Mouse (Mus musculus): ENCODE measurements at regions not wholly inside any gene's neighbourhood (a gene's known extent, or its start where the extent isn't known, plus 50 kb on each side); places are given as distances from the start of the nearest gene placed in this dataset.

DNA sequence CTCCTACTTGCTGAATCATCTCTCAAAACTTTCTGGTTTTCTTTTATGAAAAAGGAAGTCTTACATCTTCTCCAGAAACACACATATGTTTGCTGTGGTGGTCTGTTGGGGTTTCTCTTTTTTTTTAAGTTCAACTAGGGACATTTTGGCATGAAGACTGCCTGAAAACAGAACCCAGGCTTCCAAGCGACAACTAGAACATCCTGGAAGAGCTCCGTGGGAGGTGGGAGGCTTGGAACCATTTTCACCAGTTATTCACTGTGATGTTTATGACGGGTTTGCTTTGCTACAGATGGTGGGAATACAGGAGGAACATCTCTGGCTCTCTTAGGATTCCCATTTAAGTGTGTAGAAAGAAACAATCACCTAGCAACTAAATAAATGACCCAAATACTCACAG, 154.5 kb downstream of the Lnpk start:
- H3K4me1 ChIP-seq (ENCODE audit: control insufficient read depth, insufficient read depth, low read length): no peaks in the 10 kb centered on the region
- TF ChIP-seq POLR2A (IDR thresholded peaks at IDR 0.05; ENCODE audit: extremely low read depth, insufficient read depth, low read length) (no peak), CTCF (IDR thresholded peaks at IDR 0.05; ENCODE audit: extremely low read depth, insufficient read depth, low read length) (no peak)
- H3K4me3 ChIP-seq (ENCODE audit: insufficient read depth, low read length): no peak overlapping the region
- H3K27ac ChIP-seq (ENCODE audit: insufficient read depth, low read length): no peak overlapping the region

DNA sequence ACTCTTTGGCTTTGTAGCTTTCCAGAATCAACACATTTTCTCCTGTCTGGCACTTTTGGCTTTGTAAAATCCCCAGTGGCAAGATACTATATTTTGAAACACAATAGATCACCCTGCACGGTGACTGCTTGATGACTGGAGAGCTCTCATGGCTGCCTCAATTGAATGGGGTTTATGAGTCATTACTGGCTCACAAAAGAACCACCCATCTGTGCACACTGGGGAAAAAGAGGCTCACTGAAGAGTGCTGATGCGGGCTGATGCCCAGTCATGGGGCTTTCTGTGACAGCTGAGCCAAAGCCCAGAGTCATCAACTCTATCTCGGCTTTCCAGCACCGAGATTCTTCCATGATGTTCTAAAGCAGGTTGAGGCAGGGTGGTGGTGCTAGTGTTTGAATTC, 163.1 kb downstream of the Lnpk start:
- Histone ChIP-seq H3K27ac (ENCODE audit: insufficient read depth, low read length) (no peak overlapping the region), H3K4me3 (ENCODE audit: insufficient read depth, low read length) (no peak overlapping the region), H3K4me1 (ENCODE audit: control insufficient read depth, insufficient read depth, low read length) (no peaks in the 10 kb centered on the region)
- TF ChIP-seq POLR2A (IDR thresholded peaks at IDR 0.05; ENCODE audit: extremely low read depth, insufficient read depth, low read length) (no peak), CTCF (IDR thresholded peaks at IDR 0.05; ENCODE audit: extremely low read depth, insufficient read depth, low read length) (no peak)

DNA sequence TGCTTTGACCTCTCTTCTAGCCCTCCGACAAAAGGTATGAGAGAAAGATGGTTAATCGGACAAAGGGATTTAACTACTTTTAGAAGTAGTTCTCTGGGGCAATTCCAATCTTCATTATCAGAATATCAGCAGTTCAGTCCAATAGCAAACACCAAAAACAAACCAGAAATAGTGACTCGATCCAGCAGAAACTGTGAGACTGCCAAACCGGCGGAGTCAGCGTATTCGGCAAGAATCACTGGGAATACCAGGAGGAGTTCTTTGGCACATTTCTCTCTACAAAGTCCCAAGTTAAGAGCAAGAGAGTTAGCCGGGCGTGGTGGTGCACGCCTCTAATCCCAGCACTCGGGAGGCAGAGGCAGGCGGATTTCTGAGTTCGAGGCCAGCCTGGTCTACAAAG, 164.5 kb downstream of the Lnpk start:
- H3K4me1 ChIP-seq (ENCODE audit: control insufficient read depth, insufficient read depth, low read length): no peaks in the 10 kb centered on the region
- H3K4me3 ChIP-seq (ENCODE audit: insufficient read depth, low read length): no peak overlapping the region
- H3K27ac ChIP-seq (ENCODE audit: insufficient read depth, low read length): no peak overlapping the region
- TF ChIP-seq POLR2A (IDR thresholded peaks at IDR 0.05; ENCODE audit: extremely low read depth, insufficient read depth, low read length) (no peak), CTCF (IDR thresholded peaks at IDR 0.05; ENCODE audit: extremely low read depth, insufficient read depth, low read length) (no peak)

DNA sequence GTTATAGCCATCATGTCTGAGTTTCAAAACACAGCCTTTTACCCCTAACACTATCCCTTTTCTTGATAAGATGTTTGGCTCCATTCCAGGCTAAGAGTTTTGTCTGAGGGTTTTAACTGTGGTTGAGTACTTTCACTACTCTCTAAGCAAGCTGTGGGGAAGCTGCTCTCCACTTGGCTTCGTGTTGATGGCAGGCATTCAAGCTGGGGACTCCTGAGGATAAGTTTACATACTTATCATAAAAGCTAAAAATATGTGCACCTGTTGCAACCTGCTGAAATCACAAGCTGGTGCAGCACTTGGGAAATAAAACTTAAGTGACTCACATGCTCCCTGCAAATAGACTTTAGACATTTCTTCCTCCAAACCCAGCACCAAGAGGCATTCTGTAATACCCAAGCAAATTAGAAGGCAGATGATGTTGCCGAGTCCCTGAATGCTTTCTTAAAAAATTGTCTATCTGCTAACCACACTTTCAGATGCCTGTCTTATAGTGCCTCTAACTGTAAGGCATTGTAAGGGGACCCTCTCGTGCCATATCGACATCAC, 169.3 kb downstream of the Lnpk start:
- H3K4me3 ChIP-seq (ENCODE audit: insufficient read depth, low read length): no peak overlapping the region
- no peak overlapping the region for H3K27ac ChIP-seq (ENCODE audit: insufficient read depth, low read length)
- no peak for TF ChIP-seq CTCF (IDR thresholded peaks at IDR 0.05; ENCODE audit: extremely low read depth, insufficient read depth, low read length)
- no peak for TF ChIP-seq POLR2A (IDR thresholded peaks at IDR 0.05; ENCODE audit: extremely low read depth, insufficient read depth, low read length)
- H3K4me1 ChIP-seq (ENCODE audit: control insufficient read depth, insufficient read depth, low read length): no peaks in the 10 kb centered on the region

DNA sequence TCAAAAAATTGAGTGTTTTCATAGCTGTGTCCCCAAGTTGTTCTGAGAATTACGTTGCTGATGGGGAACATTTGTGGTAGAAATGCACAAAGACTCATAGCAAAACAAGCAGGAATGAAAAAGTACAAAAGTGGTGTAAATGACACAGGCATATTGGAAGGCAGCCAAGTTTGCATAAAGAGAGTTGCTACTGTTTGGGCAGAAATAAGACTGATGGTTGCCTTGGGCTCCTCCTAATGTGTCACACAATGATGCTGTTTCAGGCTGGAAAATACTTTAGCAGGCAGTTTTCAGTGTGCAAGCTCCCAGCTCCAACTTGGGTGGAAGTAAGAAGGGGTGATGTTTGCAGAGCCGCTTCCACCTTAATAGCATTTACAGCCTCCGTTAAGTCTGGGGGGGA, 174.7 kb downstream of the Lnpk start:
- Histone ChIP-seq H3K4me3 (ENCODE audit: insufficient read depth, low read length) (no peak overlapping the region), H3K4me1 (ENCODE audit: control insufficient read depth, insufficient read depth, low read length) (no peaks in the 10 kb centered on the region), H3K27ac (ENCODE audit: insufficient read depth, low read length) (no peak overlapping the region)
- TF ChIP-seq CTCF (IDR thresholded peaks at IDR 0.05; ENCODE audit: extremely low read depth, insufficient read depth, low read length): no peak
- TF ChIP-seq POLR2A (IDR thresholded peaks at IDR 0.05; ENCODE audit: extremely low read depth, insufficient read depth, low read length): no peak

DNA sequence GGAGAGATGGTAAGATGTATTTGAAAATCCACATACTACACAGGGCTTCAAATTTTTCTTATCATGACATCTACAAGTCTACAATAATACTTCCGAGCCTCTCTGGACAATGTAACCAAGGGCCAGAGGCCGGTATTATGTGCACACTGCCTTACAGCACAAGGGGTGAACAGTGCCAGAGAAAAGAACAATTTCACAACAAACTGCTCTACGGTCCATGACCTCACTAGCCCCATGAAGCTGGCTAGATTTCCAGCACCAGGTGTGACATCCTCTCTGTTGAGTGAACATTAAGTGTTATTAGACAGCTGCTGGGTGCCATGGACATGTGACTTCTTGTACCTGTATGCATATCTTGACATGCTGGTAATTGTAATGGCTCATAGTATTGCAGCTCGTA, 188.2 kb downstream of the Lnpk start:
- H3K4me1 ChIP-seq (ENCODE audit: control insufficient read depth, insufficient read depth, low read length): no peaks in the 10 kb centered on the region; the same call in 1 of the 2 replicates
- TF ChIP-seq POLR2A (IDR thresholded peaks at IDR 0.05; ENCODE audit: extremely low read depth, insufficient read depth, low read length) (no peak), CTCF (IDR thresholded peaks at IDR 0.05; ENCODE audit: extremely low read depth, insufficient read depth, low read length) (no peak)
- H3K27ac ChIP-seq (ENCODE audit: insufficient read depth, low read length): no peak overlapping the region
- no peak overlapping the region for H3K4me3 ChIP-seq (ENCODE audit: insufficient read depth, low read length)

DNA sequence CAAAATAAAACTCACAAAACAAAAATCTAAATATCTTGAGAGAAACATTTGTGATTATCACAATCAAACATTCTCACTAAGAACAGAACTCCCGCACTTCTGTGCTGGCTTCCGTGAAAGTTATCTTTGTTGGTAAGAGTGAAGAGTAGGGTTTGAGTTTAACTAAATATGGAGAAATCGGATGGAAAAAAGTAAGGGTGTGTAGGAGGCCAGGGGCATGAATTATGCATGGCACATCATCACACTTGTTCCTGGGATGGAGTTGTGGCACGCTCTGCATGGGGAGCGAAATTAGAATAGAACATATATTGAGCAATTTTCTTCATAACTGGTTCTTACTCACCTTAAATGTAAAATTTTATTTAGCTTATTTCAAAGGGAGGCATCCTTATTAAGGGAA, 191.2 kb downstream of the Lnpk start:
- H3K4me1 ChIP-seq (ENCODE audit: control insufficient read depth, insufficient read depth, low read length): peaks cover 2% of the 10 kb centered on the region; the same call in 1 of the 2 replicates
- TF ChIP-seq POLR2A (IDR thresholded peaks at IDR 0.05; ENCODE audit: extremely low read depth, insufficient read depth, low read length) (no peak), CTCF (IDR thresholded peaks at IDR 0.05; ENCODE audit: extremely low read depth, insufficient read depth, low read length) (no peak)
- H3K4me3 ChIP-seq (ENCODE audit: insufficient read depth, low read length): no peak overlapping the region
- H3K27ac ChIP-seq (ENCODE audit: insufficient read depth, low read length): no peak overlapping the region

DNA sequence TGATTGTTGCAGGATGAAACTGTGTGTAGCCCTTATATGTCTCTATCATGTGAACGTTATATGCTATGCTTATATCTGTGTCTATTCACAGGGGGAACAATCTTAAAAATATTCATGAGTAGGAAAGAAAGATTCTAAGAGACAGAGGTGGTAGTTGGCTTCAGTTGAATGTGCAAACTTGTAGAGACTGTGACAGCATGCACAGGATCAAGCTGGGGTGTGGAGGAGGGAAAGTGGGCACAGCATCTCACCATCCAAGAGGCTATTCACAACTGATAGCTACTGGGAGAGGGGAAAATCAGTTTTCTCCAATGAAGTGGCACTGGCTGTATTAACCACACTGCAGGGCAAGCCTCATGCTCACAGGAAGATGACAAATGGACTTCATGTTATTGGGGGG, 194.3 kb downstream of the Lnpk start:
- peaks cover 2% of the 10 kb centered on the region; the same call in 1 of the 2 replicates for H3K4me1 ChIP-seq (ENCODE audit: control insufficient read depth, insufficient read depth, low read length)
- TF ChIP-seq POLR2A (IDR thresholded peaks at IDR 0.05; ENCODE audit: extremely low read depth, insufficient read depth, low read length) (no peak), CTCF (IDR thresholded peaks at IDR 0.05; ENCODE audit: extremely low read depth, insufficient read depth, low read length) (no peak)
- no peak overlapping the region for H3K4me3 ChIP-seq (ENCODE audit: insufficient read depth, low read length)
- no peak overlapping the region for H3K27ac ChIP-seq (ENCODE audit: insufficient read depth, low read length)

DNA sequence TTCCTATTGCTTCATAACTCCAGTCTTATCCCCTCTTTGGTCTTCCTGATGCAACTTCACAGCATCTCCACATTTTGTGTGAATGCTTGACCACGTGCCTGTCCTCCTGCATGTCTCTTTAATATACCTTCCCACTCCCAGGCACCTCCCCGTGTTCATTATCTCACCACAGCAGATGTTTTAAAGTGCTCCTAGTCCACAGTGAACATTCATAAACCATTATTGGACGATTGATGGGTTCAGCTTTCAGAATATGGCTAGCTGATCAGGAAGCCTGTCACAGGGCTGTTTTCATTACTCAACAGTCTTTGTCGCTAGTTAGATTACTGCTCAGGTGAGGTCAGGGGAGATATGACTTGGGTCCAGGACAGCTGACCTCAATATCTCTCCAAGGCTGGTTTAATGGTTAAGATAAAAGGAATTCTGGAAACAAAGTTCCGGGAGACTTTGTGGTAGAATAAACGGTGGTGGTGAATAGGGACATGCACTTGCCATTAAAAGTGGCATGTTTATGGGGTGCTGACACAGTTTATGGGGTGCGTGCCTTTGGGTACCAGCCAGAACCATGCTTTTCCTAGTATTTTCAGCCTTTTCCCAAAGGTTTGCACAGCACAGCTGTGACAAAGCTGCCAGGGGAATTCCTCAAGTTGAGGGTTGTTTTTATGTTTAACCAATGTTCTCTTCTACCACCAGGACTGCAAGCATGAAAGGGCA, 198.5 kb downstream of the Lnpk start:
- TF ChIP-seq CTCF (IDR thresholded peaks at IDR 0.05; ENCODE audit: extremely low read depth, insufficient read depth, low read length) (no peak), POLR2A (IDR thresholded peaks at IDR 0.05; ENCODE audit: extremely low read depth, insufficient read depth, low read length) (no peak)
- Histone ChIP-seq H3K27ac (ENCODE audit: insufficient read depth, low read length) (no peak overlapping the region), H3K4me3 (ENCODE audit: insufficient read depth, low read length) (no peak overlapping the region), H3K4me1 (ENCODE audit: control insufficient read depth, insufficient read depth, low read length) (0 out of 2 replicates have a peak, but pooled peaks cover 2% of the 10 kb centered on the region)

DNA sequence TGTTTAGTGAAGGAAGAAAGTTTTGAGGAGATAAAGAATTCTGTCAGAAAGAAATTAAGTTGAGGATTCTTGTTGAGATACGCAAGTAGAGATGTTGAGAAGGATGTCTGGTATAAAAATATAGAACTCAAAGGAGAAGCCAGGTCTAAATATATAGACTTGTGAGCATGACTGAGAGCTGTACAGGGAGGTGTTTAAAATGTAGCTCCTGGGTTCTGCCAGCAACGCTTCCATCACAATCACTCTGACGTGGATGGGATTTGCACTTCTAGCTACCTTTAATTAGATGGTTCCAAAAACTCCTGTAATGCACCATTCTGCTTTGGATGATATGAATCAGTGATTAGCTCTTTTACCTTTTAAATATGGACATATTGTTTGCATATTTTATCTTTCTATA, 200.5 kb downstream of the Lnpk start:
- TF ChIP-seq POLR2A (IDR thresholded peaks at IDR 0.05; ENCODE audit: extremely low read depth, insufficient read depth, low read length) (no peak), CTCF (IDR thresholded peaks at IDR 0.05; ENCODE audit: extremely low read depth, insufficient read depth, low read length) (no peak)
- H3K4me3 ChIP-seq (ENCODE audit: insufficient read depth, low read length): no peak overlapping the region
- no peaks in the 10 kb centered on the region for H3K4me1 ChIP-seq (ENCODE audit: control insufficient read depth, insufficient read depth, low read length)
- H3K27ac ChIP-seq (ENCODE audit: insufficient read depth, low read length): no peak overlapping the region

All from cortical plate, adult 2 months (tissue).